Mouse (Mus musculus): ENCODE data around the gene Gjd2.

Gjd2 gene

GRCm38 (mm10) chr2:114012749-114013211, 639 bp downstream of the Gjd2 start:
- DNase-seq (ENCODE audit: low spot score), result no peak

GRCm38 (mm10) chr2:114011838-114012237, 1.6 kb downstream of the Gjd2 start:
- DNase-seq (ENCODE audit: low spot score), result peak; percentile 14

- DNase-seq (ENCODE audit: low spot score), result no peak
Observed at GRCm38 (mm10) chr2:114008321-114008720, 5.1 kb downstream of the Gjd2 start.

- DNase-seq (ENCODE audit: low spot score), result no peak
Observed at GRCm38 (mm10) chr2:113997484-113997883, 15.9 kb downstream of the Gjd2 start.

GRCm38 (mm10) chr2:113996930-113997329, 16.5 kb downstream of the Gjd2 start:
- no peak for DNase-seq (ENCODE audit: low spot score)

- DNase-seq (ENCODE audit: low spot score), result no peak
Observed at GRCm38 (mm10) chr2:113984890-113985289, 28.5 kb downstream of the Gjd2 start.

GRCm38 (mm10) chr2:113980664-113981063, 32.8 kb downstream of the Gjd2 start:
- no peak for DNase-seq (ENCODE audit: low spot score)

- DNase-seq (ENCODE audit: low spot score), result no peak
Observed at GRCm38 (mm10) chr2:113978151-113978771, 35.2 kb downstream of the Gjd2 start.

- DNase-seq (ENCODE audit: low spot score), result no peak
Observed at GRCm38 (mm10) chr2:113973950-113974349, 39.5 kb downstream of the Gjd2 start.

- no peak for DNase-seq (ENCODE audit: low spot score)
Observed at GRCm38 (mm10) chr2:113966421-113966820, 47.0 kb downstream of the Gjd2 start.
